Comparison of ENCODE assay signal across 19 mouse cellular contexts in the genomic region with DNA sequence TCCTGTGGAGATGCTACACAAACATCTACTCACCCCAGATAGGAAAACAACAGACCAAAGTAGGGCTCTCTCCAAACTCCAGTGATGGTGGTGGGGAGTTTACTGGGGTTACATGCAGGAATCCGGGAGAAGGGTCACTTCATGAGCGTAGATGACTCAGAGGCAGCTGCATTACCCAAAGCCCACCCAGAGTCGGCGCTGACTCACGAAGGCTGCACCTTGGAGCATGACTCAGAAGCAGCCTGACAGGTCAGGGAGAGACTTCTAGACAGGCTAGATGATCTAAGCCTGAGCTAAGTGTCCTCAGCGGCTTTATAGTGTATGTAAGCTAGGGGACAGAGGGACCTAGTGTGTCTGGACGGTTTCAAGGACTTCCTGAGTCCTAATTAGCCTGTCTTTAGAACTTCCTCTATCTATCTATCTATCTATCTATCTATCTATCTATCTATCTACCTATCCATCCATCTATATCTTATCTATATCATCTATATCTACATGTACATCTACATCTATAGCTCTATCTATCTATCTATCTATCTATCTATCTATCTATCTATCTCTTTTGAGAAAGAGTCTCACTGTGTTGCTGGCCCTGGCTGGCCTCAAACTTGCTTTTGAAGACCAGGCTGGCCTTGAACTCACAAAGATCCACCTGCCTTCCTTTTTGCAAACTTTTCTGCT. TPM values are rescaled to one million over a fixed set of nuclear protein-coding genes. Genes with fewer than 3 reads are reported as not detected.
DNase-seq lines count a peak whose midpoint lies in the region; ATAC-seq lines count a peak whose summit lies in the region.
"Had no signal": no experiment of that assay in that cellular context is flagged by ENCODE, and none has a peak within 500 bp of the region (broad histone marks: within the 10 kb centered on the region; RNA-seq: fewer than 3 reads in every experiment).

No protein-coding gene starts in this region.

- no peak overlapping the region for H3K4me3 ChIP-seq in forebrain, embryonic 15.5 days
- no peak overlapping the region for H3K4me3 ChIP-seq in midbrain, embryonic 10.5 days
- H3K4me3 ChIP-seq: embryonic facial prominence, embryonic 15.5 days; forebrain, embryonic 10.5 days; hindbrain, embryonic 13.5 days; liver, embryonic 13.5 days; lung, embryonic 15.5 days; midbrain, embryonic 15.5 days had no signal

- no peaks in the 10 kb centered on the region for H3K9me3 ChIP-seq in forebrain, embryonic 15.5 days
- H3K9me3 ChIP-seq in midbrain, embryonic 10.5 days (replicated peaks) = no peaks in the 10 kb centered on the region
- H3K9me3 ChIP-seq: embryonic facial prominence, embryonic 15.5 days; forebrain, embryonic 10.5 days; hindbrain, embryonic 13.5 days; liver, embryonic 13.5 days; lung, embryonic 15.5 days; midbrain, embryonic 15.5 days had no signal

- H3K9ac ChIP-seq in forebrain, embryonic 15.5 days (replicated peaks) = no peak overlapping the region
- H3K9ac ChIP-seq: embryonic facial prominence, embryonic 15.5 days; hindbrain, embryonic 13.5 days; liver, embryonic 13.5 days; lung, embryonic 15.5 days; midbrain, embryonic 15.5 days had no signal

- no peak overlapping the region for H3K4me2 ChIP-seq in forebrain, embryonic 15.5 days (replicated peaks)
- H3K4me2 ChIP-seq: embryonic facial prominence, embryonic 15.5 days; hindbrain, embryonic 13.5 days; liver, embryonic 13.5 days; lung, embryonic 15.5 days; midbrain, embryonic 15.5 days had no signal

- H3K4me1 ChIP-seq in forebrain, embryonic 15.5 days = no peaks in the 10 kb centered on the region
- peaks cover 5% of the 10 kb centered on the region; the same call in 1 of the 2 replicates for H3K4me1 ChIP-seq in midbrain, embryonic 10.5 days
- H3K4me1 ChIP-seq: forebrain, embryonic 10.5 days; hindbrain, embryonic 13.5 days; lung, embryonic 15.5 days; midbrain, embryonic 15.5 days had no signal

- ATAC-seq in inflammation-experienced regulatory T-cells, adult 6 months = peak; percentile 60
- ATAC-seq in forebrain, embryonic 15.5 days (replicated peaks) = no peak
- ATAC-seq: intestine, postnatal 0 days; midbrain, embryonic 15.5 days had no signal

- H3K36me3 ChIP-seq in forebrain, embryonic 15.5 days = no peaks in the 10 kb centered on the region
- H3K36me3 ChIP-seq in midbrain, embryonic 10.5 days = no peaks in the 10 kb centered on the region
- H3K36me3 ChIP-seq: embryonic facial prominence, embryonic 15.5 days; forebrain, embryonic 10.5 days; hindbrain, embryonic 13.5 days; liver, embryonic 13.5 days; lung, embryonic 15.5 days; midbrain, embryonic 15.5 days had no signal

- H3K27ac ChIP-seq in forebrain, embryonic 15.5 days (replicated peaks) = no peak overlapping the region
- H3K27ac ChIP-seq in midbrain, embryonic 10.5 days (replicated peaks) = no peak overlapping the region
- H3K27ac ChIP-seq: embryonic facial prominence, embryonic 15.5 days; forebrain, embryonic 10.5 days; hindbrain, embryonic 13.5 days; liver, embryonic 13.5 days; lung, embryonic 15.5 days; midbrain, embryonic 15.5 days; stomach, postnatal 0 days had no signal

- no peaks in the 10 kb centered on the region for H3K27me3 ChIP-seq in forebrain, embryonic 15.5 days
- no peaks in the 10 kb centered on the region for H3K27me3 ChIP-seq in midbrain, embryonic 10.5 days (ENCODE audit: low read depth, poor library complexity, severe bottlenecking)
- H3K27me3 ChIP-seq: embryonic facial prominence, embryonic 15.5 days; hindbrain, embryonic 13.5 days; liver, embryonic 13.5 days; lung, embryonic 15.5 days; midbrain, embryonic 15.5 days had no signal

- peak; percentile 26 for DNase-seq in urinary bladder, postnatal 25 days (ENCODE audit: low spot score)
- DNase-seq in urinary bladder, adult 2 months (ENCODE audit: low spot score) = no peak
- peak; percentile 49 for DNase-seq in adrenal gland, adult 8-10 months
- DNase-seq in embryo, embryonic 10 days (ENCODE audit: low spot score) = no peak
- DNase-seq in midbrain, embryonic 10.5 days (ENCODE audit: low spot score) = no peak
- DNase-seq: cerebellum, adult 9-11 months; gastrocnemius, postnatal 10 days; heart, postnatal 10 days; liver, embryonic 13.5 days; thymus, postnatal 25 days had no signal

- WGBS in forebrain, embryonic 15.5 days = 88% methylated on average over 7 of the region's 7 CpGs
- 85% methylated on average over 7 of the region's 7 CpGs for WGBS in midbrain, embryonic 10.5 days

RNA-seq across cellular contexts. Expression of a gene that starts 30.3 kb away (rescaled TPM):
- polyA plus RNA-seq in urinary bladder, adult 2 months (2012; rRNA removed) = 54.3 and 68.9 TPM in 2 replicates
- total RNA-seq in adrenal gland, adult 8-10 months (2022) = 10 to 100 TPM; 57.7 to 87.7 (median 71.3) TPM
- 100 to 1,000 TPM in 2 of 3 experiments, 10 to 100 TPM in 1; 86.0 to 104 (median 100) TPM for polyA plus RNA-seq in inflammation-experienced regulatory T-cells, adult 6 months (2017; shearing (Covaris generic))
- polyA plus RNA-seq in forebrain, embryonic 15.5 days (2015; fragmentation: Nextera tagmentation; extraction: Ambion mirVana) = 68.7 and 70.3 TPM in 2 replicates
- polyA plus RNA-seq in midbrain, embryonic 10.5 days (2016; fragmentation: Nextera tagmentation; extraction: Ambion mirVana) = 87.8 and 92.1 TPM in 2 replicates

RNA-seq across cellular contexts. Expression of a gene that starts 40.2 kb away (rescaled TPM):
- polyA plus RNA-seq in urinary bladder, adult 2 months (2012; rRNA removed) = 5.2 and 6.4 TPM in 2 replicates
- 10 to 100 TPM in 2 of 4 experiments, 1 to 10 TPM in 2; 7.6 to 11.6 (median 10.0) TPM for total RNA-seq in adrenal gland, adult 8-10 months (2022)
- 10 to 100 TPM; 10.3 to 37.8 (median 35.7) TPM for polyA plus RNA-seq in inflammation-experienced regulatory T-cells, adult 6 months (2017; shearing (Covaris generic))
- polyA plus RNA-seq in forebrain, embryonic 15.5 days (2015; fragmentation: Nextera tagmentation; extraction: Ambion mirVana) = 3.2 and 3.3 TPM in 2 replicates
- 0.47 and 0.48 TPM in 2 replicates for polyA plus RNA-seq in midbrain, embryonic 10.5 days (2016; fragmentation: Nextera tagmentation; extraction: Ambion mirVana)

Comparison
In these comparisons a context has a peak if more than half of its experiments do, and no peak if none do; other contexts are left out.
1. DNase-seq: peak in urinary bladder, postnatal 25 days (single experiment) and adrenal gland, adult 8-10 months (single experiment); none in urinary bladder, adult 2 months (single experiment), embryo, embryonic 10 days (single experiment) and midbrain, embryonic 10.5 days (single experiment).